Mouse (Mus musculus) kidney, adult 2 months (tissue): Measurements from ENCODE around the gene Fbln1.

Experiments used
- CTCF ChIP-seq: fragments of 200-500 bp; conservative IDR thresholded peaks from 2 replicates; pipeline ENCODE4 v1.5.1; 2011; ENCODE audit warnings: low read depth, mild to moderate bottlenecking, control low read depth, low read length, moderate library complexity, mixed read lengths; ENCODE audit not compliant: insufficient read depth, insufficient read length
- POLR2A ChIP-seq: fragments of 200-500 bp; IDR thresholded peaks from one replicate; pipeline ENCODE4 v1.6.1; 2011; ENCODE audit warnings: low read depth, low read length, control low read depth

DNA sequence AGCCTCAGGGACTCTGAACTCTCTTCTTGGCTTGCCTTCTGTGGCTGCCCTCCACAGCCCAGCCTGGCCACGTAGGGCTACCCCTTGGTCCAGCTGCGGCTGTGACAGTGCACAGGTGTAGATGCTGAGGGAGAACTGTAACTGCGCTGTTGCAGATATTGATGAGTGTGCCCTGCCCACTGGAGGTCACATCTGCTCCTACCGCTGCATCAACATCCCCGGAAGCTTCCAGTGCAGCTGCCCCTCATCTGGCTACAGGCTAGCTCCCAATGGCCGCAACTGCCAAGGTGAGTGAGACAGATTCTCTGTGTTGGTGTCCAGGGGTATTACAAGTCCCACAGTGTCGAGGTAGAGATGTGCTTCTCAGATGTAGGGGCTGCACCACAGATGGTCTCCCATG is 36.1 kb downstream of the Fbln1 start:
- TF ChIP-seq CTCF (no peak), POLR2A (no peak)
